Mouse (Mus musculus): ENCODE measurements around the gene Nell2. TPM values are rescaled to one million over a fixed set of nuclear protein-coding genes. Genes with fewer than 3 reads are reported as not detected.

Nell2 gene
- 247 and 248 TPM in 2 replicates for polyA plus RNA-seq (2015; fragmentation: Nextera tagmentation; extraction: Ambion mirVana)

DNA sequence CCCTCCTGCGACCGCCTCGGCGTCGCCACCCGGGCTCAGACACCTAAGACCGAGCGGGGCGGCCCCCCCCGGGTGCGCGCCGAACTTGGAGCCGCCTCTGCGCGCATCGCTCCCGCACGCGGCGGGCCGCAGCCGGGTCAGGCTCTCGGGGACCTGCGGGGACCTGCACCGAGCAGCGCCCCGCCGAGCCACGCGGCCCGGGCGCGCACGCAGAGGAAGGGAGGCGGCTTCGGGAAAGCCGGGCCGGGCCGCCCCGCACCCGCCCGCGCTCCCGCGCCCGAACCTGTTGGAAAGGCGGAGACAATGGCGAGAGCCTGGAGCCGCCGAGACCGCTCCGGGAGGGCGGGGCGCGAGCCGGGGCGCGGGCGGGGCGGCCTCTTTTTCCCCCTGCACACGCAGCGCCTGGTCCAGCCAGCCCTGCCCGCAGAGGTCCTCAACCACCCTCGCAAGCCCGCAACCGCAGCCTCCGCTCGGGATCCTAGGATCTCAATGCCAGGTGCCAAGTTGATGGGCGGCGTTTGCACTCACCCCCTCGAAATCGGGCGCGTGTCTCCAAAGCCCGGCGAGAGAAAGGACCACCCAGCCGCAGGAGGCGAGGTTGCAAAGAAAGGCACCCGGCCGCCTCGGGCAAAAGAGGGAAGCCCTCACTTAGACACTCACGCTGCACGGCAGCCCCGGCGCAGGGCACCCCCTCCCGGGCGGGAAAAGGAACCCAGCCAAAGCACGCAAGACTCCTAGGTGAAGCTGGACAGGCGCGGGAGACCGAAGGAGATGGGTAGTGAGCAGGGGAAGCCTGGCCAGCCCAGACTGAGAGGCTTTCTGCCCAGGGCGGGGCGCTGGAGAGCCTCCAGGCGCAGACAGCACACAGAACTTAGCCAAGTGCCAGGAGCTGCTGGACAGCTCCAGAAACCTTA lies at the start of gene Nell2:
TSS of gene Nell2 (minus strand) at position 612 of the 914 bp plus-strand sequence.
- Histone ChIP-seq H3K27me3 (replicated peaks; ENCODE audit: control insufficient read depth, insufficient read depth, low read length) (no peaks in the 10 kb centered on the region), H3K4me1 (replicated peaks; ENCODE audit: control insufficient read depth, insufficient read depth, low read length) (peaks cover 14% of the 10 kb centered on the region), H3K27ac (ENCODE audit: low read length) (peak within 1 kb of the TSS; percentile 92), H3K4me2 (ENCODE audit: low read length) (peak within 1 kb of the TSS; percentile 87), H3K4me3 (replicated peaks; ENCODE audit: low read length) (peak within 1 kb of the TSS; percentile 84), H3K36me3 (ENCODE audit: control insufficient read depth, insufficient read depth) (no peaks in the 10 kb centered on the region), H3K9ac (replicated peaks; ENCODE audit: low read depth, low read length) (peak within 1 kb of the TSS; percentile 91), H3K9me3 (ENCODE audit: control insufficient read depth, low read length) (no peaks in the 10 kb centered on the region)
- peak; percentile 84 for ATAC-seq
- whole genome bisulfite sequencing, result under 1% methylated on average over 87 of the region's 95 CpGs

DNA sequence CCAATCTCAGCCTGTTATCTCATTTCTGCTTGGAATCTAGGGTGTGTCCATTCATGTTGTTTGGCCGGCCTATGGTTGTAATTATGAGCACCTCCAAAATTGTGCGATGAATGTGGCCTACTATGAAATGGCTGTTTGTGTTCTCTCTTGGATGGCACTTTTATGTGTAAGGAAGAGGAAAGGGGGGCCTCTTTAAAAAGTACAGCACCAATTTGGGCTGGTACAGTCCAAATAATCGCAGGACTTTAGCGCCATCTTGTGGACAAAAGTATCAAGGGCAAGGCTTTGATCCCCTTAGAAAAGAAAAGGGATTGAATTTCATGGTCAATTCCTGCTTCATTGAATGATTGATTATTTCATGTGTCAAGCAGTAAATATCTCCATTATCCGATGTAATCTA lies 46.3 kb upstream of the Nell2 start:
- no peak overlapping the region for H3K4me3 ChIP-seq (replicated peaks; ENCODE audit: low read length)
- no peak overlapping the region for H3K4me2 ChIP-seq (ENCODE audit: low read length)
- no peak overlapping the region for H3K9ac ChIP-seq (replicated peaks; ENCODE audit: low read depth, low read length)
- H3K4me1 ChIP-seq (replicated peaks; ENCODE audit: control insufficient read depth, insufficient read depth, low read length), result peaks cover 6% of the 10 kb centered on the region; the same call in 1 of the 2 replicates
- ATAC-seq, result peak; percentile 73
- no peaks in the 10 kb centered on the region for H3K27me3 ChIP-seq (replicated peaks; ENCODE audit: control insufficient read depth, insufficient read depth, low read length)
- no peaks in the 10 kb centered on the region for H3K36me3 ChIP-seq (ENCODE audit: control insufficient read depth, insufficient read depth)
- no peaks in the 10 kb centered on the region for H3K9me3 ChIP-seq (ENCODE audit: control insufficient read depth, low read length)
- 12% methylated on average over 5 of the region's 5 CpGs for WGBS
- H3K27ac ChIP-seq (ENCODE audit: low read length), result no peak overlapping the region

DNA sequence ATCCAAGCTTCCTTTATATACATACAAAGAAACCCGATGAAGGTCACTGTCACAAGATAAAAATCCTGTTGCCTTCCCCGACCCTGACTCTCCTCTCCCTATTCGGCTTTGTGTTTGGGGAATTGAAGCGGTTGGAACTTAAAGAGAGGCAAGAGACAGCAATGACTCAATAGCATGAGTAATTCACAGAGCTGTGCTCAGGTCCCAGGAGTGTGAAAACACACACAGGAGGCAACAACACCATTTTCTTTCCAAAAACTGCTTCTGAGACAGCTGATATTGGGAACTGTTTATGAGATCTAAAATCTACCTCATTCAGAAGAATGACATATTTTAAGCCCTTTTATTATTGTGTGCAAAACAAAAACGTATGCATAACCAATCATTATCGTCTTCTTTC lies 41.2 kb upstream of the Nell2 start:
- Histone ChIP-seq H3K36me3 (ENCODE audit: control insufficient read depth, insufficient read depth) (no peaks in the 10 kb centered on the region), H3K4me2 (ENCODE audit: low read length) (no peak overlapping the region), H3K9me3 (ENCODE audit: control insufficient read depth, low read length) (no peaks in the 10 kb centered on the region), H3K27me3 (replicated peaks; ENCODE audit: control insufficient read depth, insufficient read depth, low read length) (no peaks in the 10 kb centered on the region), H3K27ac (ENCODE audit: low read length) (no peak overlapping the region), H3K9ac (replicated peaks; ENCODE audit: low read depth, low read length) (no peak overlapping the region), H3K4me3 (replicated peaks; ENCODE audit: low read length) (no peak overlapping the region), H3K4me1 (replicated peaks; ENCODE audit: control insufficient read depth, insufficient read depth, low read length) (peaks cover 5% of the 10 kb centered on the region; the same call in 1 of the 2 replicates)
- no peak for ATAC-seq
- 82% methylated on average over 6 of the region's 6 CpGs for whole genome bisulfite sequencing

DNA sequence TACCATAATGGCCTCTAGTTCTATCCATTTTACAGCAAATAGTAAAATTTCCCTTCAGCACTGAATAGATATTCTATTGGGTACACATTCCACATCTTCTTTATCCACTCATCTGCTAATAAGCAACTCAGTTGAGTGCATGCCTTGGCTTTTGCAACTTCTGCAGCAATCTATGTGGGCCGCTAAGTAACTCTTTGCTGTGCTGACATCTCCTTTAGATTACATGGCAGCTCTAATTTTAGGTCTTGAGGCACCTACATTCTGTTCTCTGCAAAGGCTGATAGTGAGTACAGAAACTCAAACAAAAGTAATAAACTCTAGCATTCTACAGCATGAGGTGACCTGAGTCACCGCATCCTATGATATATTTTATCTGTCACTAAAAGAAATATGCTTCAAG lies 36.8 kb upstream of the Nell2 start:
- Histone ChIP-seq H3K27me3 (replicated peaks; ENCODE audit: control insufficient read depth, insufficient read depth, low read length) (no peaks in the 10 kb centered on the region), H3K9ac (replicated peaks; ENCODE audit: low read depth, low read length) (no peak overlapping the region), H3K4me2 (ENCODE audit: low read length) (no peak overlapping the region), H3K9me3 (ENCODE audit: control insufficient read depth, low read length) (no peaks in the 10 kb centered on the region), H3K36me3 (ENCODE audit: control insufficient read depth, insufficient read depth) (no peaks in the 10 kb centered on the region), H3K4me3 (replicated peaks; ENCODE audit: low read length) (no peak overlapping the region), H3K27ac (ENCODE audit: low read length) (no peak overlapping the region), H3K4me1 (replicated peaks; ENCODE audit: control insufficient read depth, insufficient read depth, low read length) (no peaks in the 10 kb centered on the region)
- no peak for ATAC-seq
- 92% methylated on average over 2 of the region's 2 CpGs for WGBS

DNA sequence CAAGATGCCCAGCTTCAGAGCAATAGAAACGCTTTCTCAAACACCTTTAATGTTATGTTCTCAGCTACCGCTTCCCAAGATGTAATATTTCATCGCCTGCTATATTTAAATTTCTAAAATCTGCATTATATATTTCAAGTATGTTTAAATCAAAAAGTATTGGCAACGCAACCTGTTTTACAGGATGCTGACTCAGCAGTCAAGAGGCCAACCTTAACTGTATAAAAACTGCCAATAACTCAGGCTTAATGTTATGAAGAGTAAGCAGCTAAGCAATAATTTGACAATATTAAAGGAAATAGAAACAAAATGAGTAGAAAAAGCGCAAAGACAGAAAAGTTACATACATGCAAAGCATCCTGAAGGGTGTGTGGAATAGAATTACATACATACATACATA lies 32.9 kb upstream of the Nell2 start:
- Histone ChIP-seq H3K9ac (replicated peaks; ENCODE audit: low read depth, low read length) (no peak overlapping the region), H3K4me1 (replicated peaks; ENCODE audit: control insufficient read depth, insufficient read depth, low read length) (no peaks in the 10 kb centered on the region), H3K4me3 (replicated peaks; ENCODE audit: low read length) (no peak overlapping the region), H3K36me3 (ENCODE audit: control insufficient read depth, insufficient read depth) (no peaks in the 10 kb centered on the region), H3K27ac (ENCODE audit: low read length) (no peak overlapping the region), H3K27me3 (replicated peaks; ENCODE audit: control insufficient read depth, insufficient read depth, low read length) (no peaks in the 10 kb centered on the region), H3K9me3 (ENCODE audit: control insufficient read depth, low read length) (no peaks in the 10 kb centered on the region), H3K4me2 (ENCODE audit: low read length) (no peak overlapping the region)
- no peak for ATAC-seq
- 90% methylated on average over 5 of the region's 5 CpGs for WGBS

DNA sequence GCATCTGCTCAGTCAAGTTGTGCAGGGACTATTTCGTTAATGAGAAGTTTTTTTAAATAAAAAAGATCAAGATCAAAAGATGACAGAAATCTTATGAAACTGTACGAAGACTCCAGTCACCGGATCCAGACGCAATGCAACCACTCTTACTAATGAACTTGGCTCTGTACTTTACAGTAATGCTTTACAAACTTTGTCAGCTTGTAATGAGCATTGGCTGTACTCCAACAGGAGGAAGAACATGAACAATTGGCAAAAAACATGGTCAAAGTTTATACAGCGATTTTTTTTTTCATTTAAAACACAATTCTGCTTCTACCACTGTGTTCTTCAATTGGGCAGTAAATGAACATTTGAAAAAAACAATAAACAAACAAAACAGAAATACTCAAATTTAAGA lies 21.7 kb upstream of the Nell2 start:
- WGBS, result 33% methylated on average over 5 of the region's 5 CpGs
- no peak overlapping the region for H3K27ac ChIP-seq (ENCODE audit: low read length)
- no peaks in the 10 kb centered on the region for H3K27me3 ChIP-seq (replicated peaks; ENCODE audit: control insufficient read depth, insufficient read depth, low read length)
- no peak overlapping the region for H3K4me2 ChIP-seq (ENCODE audit: low read length)
- no peak overlapping the region for H3K4me3 ChIP-seq (replicated peaks; ENCODE audit: low read length)
- H3K36me3 ChIP-seq (ENCODE audit: control insufficient read depth, insufficient read depth), result no peaks in the 10 kb centered on the region
- no peak overlapping the region for H3K9ac ChIP-seq (replicated peaks; ENCODE audit: low read depth, low read length)
- no peaks in the 10 kb centered on the region for H3K4me1 ChIP-seq (replicated peaks; ENCODE audit: control insufficient read depth, insufficient read depth, low read length)
- no peaks in the 10 kb centered on the region for H3K9me3 ChIP-seq (ENCODE audit: control insufficient read depth, low read length)
- no peak for ATAC-seq

DNA sequence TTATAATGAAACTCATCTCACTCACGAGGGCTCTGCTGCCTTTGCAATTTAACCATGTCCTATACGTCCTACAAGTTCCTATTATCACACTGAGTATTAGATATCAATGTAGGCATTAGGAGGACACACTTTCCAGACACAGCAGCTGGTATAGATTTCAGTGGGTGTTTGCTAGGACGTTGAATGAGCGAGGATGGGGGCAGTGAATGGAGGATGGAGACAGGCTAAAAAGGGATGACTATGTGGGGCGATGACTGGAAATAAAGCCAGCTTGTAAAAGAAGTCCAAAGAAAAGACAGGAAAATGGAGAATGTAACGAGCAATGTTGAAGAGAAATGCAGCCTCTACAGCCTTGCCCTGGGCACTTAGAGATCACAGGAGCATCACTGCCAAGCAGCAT lies 14.3 kb upstream of the Nell2 start:
- 69% methylated on average over 6 of the region's 6 CpGs for WGBS
- Histone ChIP-seq H3K4me1 (replicated peaks; ENCODE audit: control insufficient read depth, insufficient read depth, low read length) (no peaks in the 10 kb centered on the region), H3K27ac (ENCODE audit: low read length) (no peak overlapping the region), H3K36me3 (ENCODE audit: control insufficient read depth, insufficient read depth) (no peaks in the 10 kb centered on the region), H3K9me3 (ENCODE audit: control insufficient read depth, low read length) (no peaks in the 10 kb centered on the region), H3K9ac (replicated peaks; ENCODE audit: low read depth, low read length) (no peak overlapping the region), H3K4me3 (replicated peaks; ENCODE audit: low read length) (no peak overlapping the region), H3K4me2 (ENCODE audit: low read length) (no peak overlapping the region), H3K27me3 (replicated peaks; ENCODE audit: control insufficient read depth, insufficient read depth, low read length) (no peaks in the 10 kb centered on the region)
- no peak for ATAC-seq

DNA sequence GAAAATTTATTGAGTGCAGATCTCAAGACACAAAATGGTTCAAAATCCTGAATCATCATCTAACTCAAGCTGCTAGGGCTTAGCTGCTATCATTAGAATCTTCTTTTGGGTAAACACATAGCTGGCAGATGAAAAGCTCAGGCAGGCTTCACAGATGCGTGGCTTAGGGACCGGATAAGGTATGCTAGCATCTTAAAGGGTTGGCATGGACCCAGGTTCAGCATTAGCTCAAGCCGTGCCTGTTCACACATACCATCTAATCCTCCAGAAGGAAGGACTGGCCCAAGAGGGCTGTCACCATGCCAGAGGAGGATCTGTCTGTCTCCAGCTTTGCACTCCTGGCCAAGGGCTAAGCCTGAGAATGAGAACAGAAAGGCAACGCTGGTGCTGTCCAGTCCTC lies 8.4 kb upstream of the Nell2 start:
- ATAC-seq, result peak; percentile 55; the same call in 1 of the 2 replicates
- 40% methylated on average over 4 of the region's 4 CpGs for WGBS
- Histone ChIP-seq H3K4me1 (replicated peaks; ENCODE audit: control insufficient read depth, insufficient read depth, low read length) (peaks cover 10% of the 10 kb centered on the region), H3K27ac (ENCODE audit: low read length) (peak overlapping the region; percentile 29; the same call in 1 of the 2 replicates), H3K27me3 (replicated peaks; ENCODE audit: control insufficient read depth, insufficient read depth, low read length) (no peaks in the 10 kb centered on the region), H3K9ac (replicated peaks; ENCODE audit: low read depth, low read length) (no peak overlapping the region), H3K36me3 (ENCODE audit: control insufficient read depth, insufficient read depth) (no peaks in the 10 kb centered on the region), H3K9me3 (ENCODE audit: control insufficient read depth, low read length) (no peaks in the 10 kb centered on the region), H3K4me3 (replicated peaks; ENCODE audit: low read length) (no peak overlapping the region), H3K4me2 (ENCODE audit: low read length) (no peak overlapping the region)

DNA sequence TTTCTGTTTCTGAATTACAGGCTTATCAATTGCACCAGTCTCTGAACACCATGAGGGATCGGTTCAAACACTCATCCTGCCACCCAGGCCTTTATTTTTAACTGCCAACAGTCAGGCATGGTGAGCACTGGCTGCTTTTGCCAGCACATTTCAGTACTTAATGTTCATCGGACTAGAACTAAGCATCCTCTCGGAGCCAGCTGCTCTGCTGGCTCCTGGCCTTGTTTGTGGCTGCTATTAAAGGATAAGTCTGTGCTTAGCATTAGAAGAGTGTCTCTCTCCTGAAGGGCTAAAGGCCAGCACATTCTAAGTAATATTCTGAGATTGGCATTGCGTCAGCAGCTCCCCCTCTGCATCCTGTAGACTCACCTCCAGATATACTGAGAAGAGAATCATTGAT lies 7.9 kb upstream of the Nell2 start:
- Histone ChIP-seq H3K36me3 (ENCODE audit: control insufficient read depth, insufficient read depth) (no peaks in the 10 kb centered on the region), H3K4me1 (replicated peaks; ENCODE audit: control insufficient read depth, insufficient read depth, low read length) (peaks cover 10% of the 10 kb centered on the region), H3K27ac (ENCODE audit: low read length) (peak overlapping the region; percentile 43), H3K9ac (replicated peaks; ENCODE audit: low read depth, low read length) (no peak overlapping the region), H3K9me3 (ENCODE audit: control insufficient read depth, low read length) (no peaks in the 10 kb centered on the region), H3K4me2 (ENCODE audit: low read length) (no peak overlapping the region), H3K27me3 (replicated peaks; ENCODE audit: control insufficient read depth, insufficient read depth, low read length) (no peaks in the 10 kb centered on the region), H3K4me3 (replicated peaks; ENCODE audit: low read length) (no peak overlapping the region)
- 37% methylated on average over 4 of the region's 4 CpGs for WGBS
- peak; percentile 84 for ATAC-seq
